17 mouse cellular contexts compared by ENCODE assay signal in the genomic region with DNA sequence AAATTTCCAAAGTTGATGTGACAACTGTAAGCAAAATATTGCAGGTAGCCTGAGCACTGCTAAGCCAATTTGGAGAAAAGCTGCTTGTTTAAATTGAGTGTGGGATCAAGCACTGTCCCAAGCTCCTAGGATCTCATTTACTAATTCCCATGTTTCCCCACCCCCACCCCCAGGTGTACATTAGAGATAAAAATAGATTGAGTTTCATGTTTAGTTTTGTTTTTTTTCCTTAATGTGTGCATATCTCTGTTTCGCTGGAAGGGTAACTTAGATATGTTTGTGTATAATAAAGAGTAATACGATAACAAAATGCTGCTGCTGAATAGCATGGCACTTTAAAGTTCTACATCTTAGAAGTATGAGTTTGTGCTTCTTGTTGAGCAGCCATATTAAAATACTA.
"Had no signal": no experiment of that assay in that cellular context is flagged by ENCODE, and none has a peak within 500 bp of the region (broad histone marks: within the 10 kb centered on the region; RNA-seq: fewer than 3 reads in every experiment).

No protein-coding gene starts in this region.

- H3K27me3 ChIP-seq: liver, embryonic 15.5 days; midbrain, embryonic 13.5 days had no signal

- ATAC-seq: intestine, embryonic 16.5 days; midbrain, embryonic 13.5 days; midbrain, embryonic 16.5 days had no signal

- H3K27ac ChIP-seq: kidney, postnatal 0 days; layer of hippocampus, adult 2 months; left cerebral cortex, adult 2 months; liver, embryonic 15.5 days; midbrain, embryonic 13.5 days had no signal

- DNase-seq: kidney, adult 18-20 months; kidney, adult 9 months; kidney, postnatal 25 days; layer of hippocampus, postnatal 36 days; lung, adult 2 months; lung, postnatal 14 days; lung, postnatal 4 days; thymus, adult 18-20 months; thymus, postnatal 14 days; thymus, postnatal 4 days had no signal

- H3K4me3 ChIP-seq: layer of hippocampus, adult 2 months; left cerebral cortex, adult 2 months; liver, embryonic 15.5 days; midbrain, embryonic 13.5 days had no signal

- H3K36me3 ChIP-seq: liver, embryonic 15.5 days; midbrain, embryonic 13.5 days had no signal

- H3K4me2 ChIP-seq: liver, embryonic 15.5 days; midbrain, embryonic 13.5 days had no signal

- H3K9ac ChIP-seq: liver, embryonic 15.5 days; midbrain, embryonic 13.5 days had no signal

- H3K9me3 ChIP-seq: liver, embryonic 15.5 days; midbrain, embryonic 13.5 days had no signal
